Mouse (Mus musculus) thymus, adult 2 months (tissue): Measurements from ENCODE around the gene Bcas3. TPM values are rescaled to one million over a fixed set of nuclear protein-coding genes. Genes with fewer than 3 reads are reported as not detected.

ENCODE experiments used
- DNase-seq: peaks from one replicate; pipeline ENCODE4 v3.0.0; 2021
- H3K27ac ChIP-seq: fragments of 200-500 bp; 2 replicates; pipeline ENCODE4 v1.5.1; 2012; ENCODE audit warnings: low read length, control low read depth; ENCODE audit not compliant: control insufficient read depth, insufficient read depth
- H3K27me3 ChIP-seq: fragments of 200-500 bp; 2 replicates; pipeline ENCODE4 v1.6.1; 2012; ENCODE audit warnings: mild to moderate bottlenecking, low read length, moderate library complexity, mixed read lengths; ENCODE audit not compliant: control insufficient read depth, insufficient read depth
- H3K36me3 ChIP-seq: fragments of 200-500 bp; 2 replicates; pipeline ENCODE4 v1.6.1; 2012; ENCODE audit warnings: mild to moderate bottlenecking, low read length, moderate library complexity; ENCODE audit not compliant: control insufficient read depth, insufficient read depth
- H3K4me1 ChIP-seq: fragments of 200-500 bp; replicated peaks from 2 replicates; pipeline ENCODE4 v1.6.1; 2012; ENCODE audit warnings: low read length; ENCODE audit not compliant: control insufficient read depth, insufficient read depth
- H3K4me3 ChIP-seq: fragments of 200-500 bp; 2 replicates; pipeline ENCODE4 v1.5.1; 2012; ENCODE audit warnings: mild to moderate bottlenecking, low read length, control low read depth, moderate library complexity; ENCODE audit not compliant: control insufficient read depth, insufficient read depth
- CTCF ChIP-seq: fragments of 200-500 bp; IDR thresholded peaks from 2 replicates; pipeline ENCODE4 v1.5.1; 2012; ENCODE audit warnings: mild to moderate bottlenecking, control low read depth, low read length, moderate library complexity, borderline replicate concordance; ENCODE audit not compliant: control insufficient read depth, poor library complexity, insufficient read depth; ENCODE audit errors: extremely low read depth
- POLR2A ChIP-seq: fragments of 200-500 bp; IDR thresholded peaks from 2 replicates; pipeline ENCODE4 v1.6.1; 2012; ENCODE audit warnings: mild to moderate bottlenecking, low read length, control low read depth, moderate library complexity; ENCODE audit not compliant: control insufficient read depth, poor library complexity, insufficient read depth; ENCODE audit errors: extremely low read depth
- WGBS: fragments of 180-500 bp; shearing (Covaris S2); methylation state at CpG from one replicate; pipeline ENCODE4 v1.1.7; 2018; 5-methylcytosine and 5-hydroxymethylcytosine counted together
- polyA plus RNA-seq: library from polyadenylated mRNA; depleted of rRNA; stranded (reverse); fragments of >200 nt; gene quantifications from 2 replicates; pipeline ENCODE4 v1.2.3, GENCODE M21; 2012

Bcas3 gene
- polyA plus RNA-seq, 1 experiment = 42.5 TPM

GRCm38 (mm10) chr11:85518025-85518756 lies 165.2 kb downstream of the Bcas3 start:
- no peak overlapping the region for H3K27ac ChIP-seq
- TF ChIP-seq CTCF (no peak), POLR2A (no peak)
- peak; percentile 11 for DNase-seq
- H3K27me3 ChIP-seq = no peaks in the 10 kb centered on the region
- 55% methylated on average over 3 of the region's 3 CpGs for WGBS
- no peaks in the 10 kb centered on the region for H3K36me3 ChIP-seq
- no peaks in the 10 kb centered on the region for H3K4me1 ChIP-seq
- no peak overlapping the region for H3K4me3 ChIP-seq

GRCm38 (mm10) chr11:85520236-85520635 lies 167.3 kb downstream of the Bcas3 start:
- Histone ChIP-seq H3K27me3 (no peaks in the 10 kb centered on the region), H3K4me1 (no peaks in the 10 kb centered on the region; the same call in 1 of the 2 replicates), H3K4me3 (no peak overlapping the region), H3K36me3 (no peaks in the 10 kb centered on the region), H3K27ac (no peak overlapping the region)
- WGBS = 93% methylated on average over 12 of the region's 12 CpGs
- no peak for DNase-seq
- TF ChIP-seq CTCF = no peak
- no peak for TF ChIP-seq POLR2A

- Histone ChIP-seq H3K27ac (no peak overlapping the region), H3K36me3 (no peaks in the 10 kb centered on the region), H3K27me3 (no peaks in the 10 kb centered on the region), H3K4me1 (no peaks in the 10 kb centered on the region; the same call in 1 of the 2 replicates), H3K4me3 (no peak overlapping the region)
- no peak for DNase-seq
- WGBS = 71% methylated on average over 4 of the region's 4 CpGs
- TF ChIP-seq POLR2A = no peak
- TF ChIP-seq CTCF = no peak
Measured at GRCm38 (mm10) chr11:85520996-85521395, 168.0 kb downstream of the Bcas3 start.

GRCm38 (mm10) chr11:85523646-85524045 lies 170.7 kb downstream of the Bcas3 start:
- WGBS = 93% methylated on average over 6 of the region's 6 CpGs
- Histone ChIP-seq H3K27ac (no peak overlapping the region), H3K4me1 (no peaks in the 10 kb centered on the region; the same call in 1 of the 2 replicates), H3K36me3 (no peaks in the 10 kb centered on the region), H3K27me3 (no peaks in the 10 kb centered on the region), H3K4me3 (no peak overlapping the region)
- DNase-seq = no peak
- no peak for TF ChIP-seq POLR2A
- no peak for TF ChIP-seq CTCF

GRCm38 (mm10) chr11:85524186-85524585 lies 171.2 kb downstream of the Bcas3 start:
- H3K27me3 ChIP-seq = no peaks in the 10 kb centered on the region
- no peak overlapping the region for H3K27ac ChIP-seq
- WGBS = 39% methylated on average over 12 of the region's 12 CpGs
- no peaks in the 10 kb centered on the region for H3K36me3 ChIP-seq
- no peaks in the 10 kb centered on the region; the same call in 1 of the 2 replicates for H3K4me1 ChIP-seq
- TF ChIP-seq POLR2A (no peak), CTCF (no peak)
- no peak overlapping the region for H3K4me3 ChIP-seq
- peak; percentile 34 for DNase-seq

- DNase-seq = no peak
- Histone ChIP-seq H3K36me3 (no peaks in the 10 kb centered on the region), H3K4me3 (no peak overlapping the region), H3K27ac (no peak overlapping the region), H3K4me1 (no peaks in the 10 kb centered on the region; the same call in 1 of the 2 replicates), H3K27me3 (no peaks in the 10 kb centered on the region)
- TF ChIP-seq CTCF (no peak), POLR2A (no peak)
- WGBS = 57% methylated on average over 16 of the region's 16 CpGs
Measured at GRCm38 (mm10) chr11:85524841-85525500, 172.0 kb downstream of the Bcas3 start.

- TF ChIP-seq CTCF (no peak), POLR2A (no peak)
- WGBS = 58% methylated on average over 10 of the region's 10 CpGs
- H3K27me3 ChIP-seq = no peaks in the 10 kb centered on the region
- no peak overlapping the region; the same call in 1 of the 2 replicates for H3K27ac ChIP-seq
- H3K4me1 ChIP-seq = no peaks in the 10 kb centered on the region; the same call in 1 of the 2 replicates
- DNase-seq = no peak
- H3K4me3 ChIP-seq = no peak overlapping the region
- H3K36me3 ChIP-seq = no peaks in the 10 kb centered on the region
Measured at GRCm38 (mm10) chr11:85525501-85525885, 172.5 kb downstream of the Bcas3 start.
